Comparison of ENCODE assay signal across 9 mouse cellular contexts in the genomic region with DNA sequence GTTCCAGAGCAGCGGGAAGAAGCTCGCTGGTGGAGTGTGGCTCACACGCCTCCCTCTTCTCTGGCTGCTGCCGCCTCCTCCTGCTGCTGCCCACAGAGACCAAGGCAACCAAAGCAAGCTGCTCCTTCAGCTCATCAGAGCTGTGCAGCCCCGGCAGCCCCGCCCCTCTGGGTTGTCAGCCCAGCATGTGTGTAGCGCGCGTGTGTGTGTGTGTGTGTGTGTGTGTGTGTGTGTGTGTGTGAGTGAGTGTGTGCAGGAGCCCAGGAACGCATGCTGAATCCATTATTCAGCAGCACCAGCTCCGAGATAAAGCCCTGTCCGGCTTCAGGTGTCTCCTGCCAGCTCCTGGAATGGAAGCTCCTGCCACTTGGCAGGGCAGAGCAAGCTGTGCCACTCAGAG. TPM values are rescaled to one million over a fixed set of nuclear protein-coding genes. Genes with fewer than 3 reads are reported as not detected.
A peak's percentile ranks its signal among the peaks of the same experiment; 100 is the strongest.
DNase-seq lines count a peak whose midpoint lies in the region; ATAC-seq and TF ChIP-seq lines count a peak whose summit lies in the region.
"Had no signal": no experiment of that assay in that cellular context is flagged by ENCODE, and none has a peak within 500 bp of the region (broad histone marks: within the 10 kb centered on the region; RNA-seq: fewer than 3 reads in every experiment).

Gene Otof (minus strand): TSS at position 112 of the 400 bp plus-strand sequence.

- H3K9ac ChIP-seq in heart, postnatal 0 days (replicated peaks; ENCODE audit: low read depth, low read length) = no peak within 1 kb of the TSS
- H3K9ac ChIP-seq in neural tube, embryonic 15.5 days (replicated peaks) = no peak within 1 kb of the TSS

- peak within 1 kb of the TSS; percentile 25; the same call in 1 of the 2 replicates for H3K4me3 ChIP-seq in cortical plate, adult 2 months (ENCODE audit: insufficient read depth, low read length)
- no peak within 1 kb of the TSS for H3K4me3 ChIP-seq in heart, postnatal 0 days (ENCODE audit: low read depth, low read length)
- H3K4me3 ChIP-seq in neural tube, embryonic 15.5 days (replicated peaks) = peak within 1 kb of the TSS; percentile 16; the same call in 1 of the 2 replicates

- no peaks in the 10 kb centered on the region for H3K9me3 ChIP-seq in heart, postnatal 0 days (replicated peaks; ENCODE audit: control insufficient read depth, low read length)
- no peaks in the 10 kb centered on the region for H3K9me3 ChIP-seq in neural tube, embryonic 15.5 days (replicated peaks)

- no peak for TF ChIP-seq CTCF in cortical plate, adult 2 months (IDR thresholded peaks at IDR 0.05; ENCODE audit: extremely low read depth, insufficient read depth, low read length)
- TF ChIP-seq CTCF in heart, postnatal 0 days (IDR thresholded peaks at IDR 0.05; ENCODE audit: low read depth) = no peak

- no peak within 1 kb of the TSS for H3K27ac ChIP-seq in cortical plate, adult 2 months (ENCODE audit: insufficient read depth, low read length)
- H3K27ac ChIP-seq in heart, postnatal 0 days (ENCODE audit: low read depth) = no peak within 1 kb of the TSS
- H3K27ac ChIP-seq in neural tube, embryonic 15.5 days (replicated peaks) = peak within 1 kb of the TSS; percentile 56; the same call in 1 of the 2 replicates

- TF ChIP-seq EP300 in heart, postnatal 0 days (IDR thresholded peaks at IDR 0.05; ENCODE audit: low read depth) = no peak

- DNase-seq in layer of hippocampus, adult 11-12 months (ENCODE audit: low spot score) = peak; percentile 57
- no peak for DNase-seq in layer of hippocampus, adult 9-10 months (ENCODE audit: low spot score)
- peak; percentile 14 for DNase-seq in heart, postnatal 0 days (ENCODE audit: low spot score)
- peak; percentile 35 to 66 for DNase-seq in left cerebral cortex, adult 9 months (ENCODE audit: low spot score in 2 of 2)
- no peak for DNase-seq in kidney, adult 18-20 months

- peak; percentile 75 for ATAC-seq in heart, postnatal 0 days (ENCODE audit: insufficient read depth, low read depth)
- ATAC-seq in neural tube, embryonic 15.5 days (ENCODE audit: low FRiP score) = peak; percentile 72
- no peak for ATAC-seq in CD4-positive, CD25-positive, alpha-beta regulatory T cell, adult 4 months

- WGBS in heart, postnatal 0 days = 31% methylated on average over 12 of the region's 12 CpGs
- 13% methylated on average over 12 of the region's 12 CpGs for WGBS in neural tube, embryonic 15.5 days

- H3K36me3 ChIP-seq in heart, postnatal 0 days (replicated peaks; ENCODE audit: control insufficient read depth, insufficient read depth, low read length) = no peaks in the 10 kb centered on the region
- H3K36me3 ChIP-seq in neural tube, embryonic 15.5 days = no peaks in the 10 kb centered on the region

- H3K4me2 ChIP-seq in heart, postnatal 0 days (ENCODE audit: low read depth, low read length) = 0 out of 2 replicates have a peak within 1 kb of the TSS, but pooled peaks have one; percentile 17
- peak within 1 kb of the TSS; percentile 47 for H3K4me2 ChIP-seq in neural tube, embryonic 15.5 days

- peaks cover 31% of the 10 kb centered on the region for H3K27me3 ChIP-seq in heart, postnatal 0 days (ENCODE audit: control insufficient read depth, insufficient read depth, low read length)
- peaks cover 15% of the 10 kb centered on the region; the same call in 1 of the 2 replicates for H3K27me3 ChIP-seq in neural tube, embryonic 15.5 days (replicated peaks)

- TF ChIP-seq POLR2A in cortical plate, adult 2 months (IDR thresholded peaks at IDR 0.05; ENCODE audit: extremely low read depth, insufficient read depth, low read length) = 0 out of 2 replicates have a peak, but pooled peaks have one; percentile 19

- peaks cover 5% of the 10 kb centered on the region for H3K4me1 ChIP-seq in cortical plate, adult 2 months (ENCODE audit: control insufficient read depth, insufficient read depth, low read length)
- H3K4me1 ChIP-seq in heart, postnatal 0 days (ENCODE audit: control insufficient read depth, insufficient read depth) = no peaks in the 10 kb centered on the region; the same call in 1 of the 2 replicates
- H3K4me1 ChIP-seq in neural tube, embryonic 15.5 days = peaks cover 45% of the 10 kb centered on the region

RNA-seq across cellular contexts. Expression of gene Otof, which starts in this region (rescaled TPM):
- 13.9 and 17.4 TPM in 2 replicates for polyA plus RNA-seq in cortical plate, adult 2 months (2012; rRNA removed)
- 0.04 TPM in 1 of 2 replicates, not detected in the other for total RNA-seq in heart, postnatal 0 days (2014; rRNA removed; ENCODE audit: low replicate concordance)
- 0.03 and 0.04 TPM in 2 replicates for polyA plus RNA-seq in heart, postnatal 0 days (2015; fragmentation: Nextera tagmentation; extraction: Ambion mirVana)
- polyA plus RNA-seq in neural tube, embryonic 15.5 days (2015; fragmentation: Nextera tagmentation; extraction: Ambion mirVana) = 7.2 and 7.8 TPM in 2 replicates
- polyA plus RNA-seq in CD4-positive, CD25-positive, alpha-beta regulatory T cell, adult 4 months (2017; shearing (Covaris generic)) = not detected
- total RNA-seq: hematopoietic stem cell, adult 5-6 weeks had no signal

Comparison
In these comparisons a context has a peak if more than half of its experiments do, and no peak if none do; other contexts are left out.
1. DNase-seq: peak in layer of hippocampus, adult 11-12 months (single experiment) and left cerebral cortex, adult 9 months (2 of 2); none in layer of hippocampus, adult 9-10 months (single experiment) and kidney, adult 18-20 months (single experiment).
2. Peak in DNase-seq, ATAC-seq and H3K4me2 ChIP-seq in heart, postnatal 0 days; RNA of the gene not detected or under 1 TPM.